Mouse (Mus musculus): Measurements from ENCODE around the gene Ripor2.
A peak's percentile ranks its signal among the peaks of the same experiment; 100 is the strongest.

Gene Ripor2

DNA sequence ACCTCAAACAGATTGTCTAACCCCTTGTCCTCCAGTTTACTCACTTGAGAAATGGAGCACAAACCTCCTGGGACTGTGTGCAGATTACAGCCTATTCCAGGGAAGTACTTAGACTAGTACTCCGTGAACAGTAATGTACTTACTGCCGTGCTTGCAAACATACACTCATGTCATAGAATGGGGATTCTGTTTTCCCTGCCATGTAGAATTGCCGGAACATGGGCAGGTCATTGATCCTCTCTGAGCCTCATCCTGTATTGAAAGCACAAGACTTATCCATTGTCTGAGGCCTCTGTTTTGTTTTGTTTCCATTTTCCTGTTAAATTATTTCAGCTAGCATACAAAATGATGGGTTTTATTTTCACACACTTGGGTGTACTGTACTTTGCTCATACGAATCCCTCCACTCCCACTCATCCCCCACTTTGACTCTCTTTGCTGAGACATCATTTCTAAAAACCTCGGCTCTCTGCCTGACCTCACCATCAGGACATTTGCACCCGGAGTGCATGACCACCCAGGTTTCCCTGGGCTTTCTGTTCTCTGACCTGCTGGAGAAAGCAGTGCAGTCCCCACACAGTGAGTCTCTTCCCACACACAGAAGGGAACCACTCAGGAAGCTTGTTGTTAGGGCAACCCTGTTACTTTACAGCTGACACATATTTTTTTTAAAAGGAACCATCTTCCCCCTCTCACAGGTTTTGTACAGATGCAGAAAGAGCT is 35.2 kb downstream of the Ripor2 start:
- peak in 1 of 2 experiments; percentile 31 for DNase-seq (ENCODE audit: low spot score in 2 of 2)

DNA sequence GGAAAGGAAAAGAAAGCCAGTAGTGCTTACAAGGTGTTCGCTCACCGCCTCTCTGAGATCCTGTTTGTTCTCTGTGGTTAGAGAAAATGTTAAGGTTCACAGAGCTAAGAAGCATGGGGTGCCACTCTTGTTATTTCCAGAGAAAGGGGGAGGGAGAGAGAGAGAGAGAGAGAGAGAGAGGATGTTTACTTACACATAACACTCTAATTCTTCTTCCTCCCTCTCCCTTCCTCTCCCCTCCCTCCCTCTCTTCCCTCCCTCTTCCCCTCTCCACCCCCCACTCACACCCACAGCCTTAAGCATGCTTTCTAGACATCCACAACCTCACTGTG is 35.8 kb downstream of the Ripor2 start:
- no peak for DNase-seq (ENCODE audit: low spot score in 2 of 2)

DNA sequence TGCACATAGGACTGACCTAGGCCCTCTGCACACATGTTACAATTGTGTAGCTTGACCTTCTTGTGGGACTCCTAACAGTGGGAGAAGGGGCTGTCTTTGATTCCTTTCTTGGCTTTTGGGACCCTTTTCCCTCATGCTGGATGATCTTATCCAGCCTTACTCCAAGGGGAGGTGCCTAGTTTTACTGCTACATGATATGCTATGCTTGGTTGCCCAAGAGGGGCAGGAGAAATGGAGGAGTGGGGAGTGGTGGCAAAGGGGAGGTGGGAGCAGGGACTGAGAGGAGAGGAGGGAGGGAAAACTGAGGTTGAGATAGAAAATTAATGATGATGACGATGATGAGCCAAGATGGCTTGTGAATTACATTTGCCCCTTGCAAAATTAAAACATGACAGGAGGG is 37.7 kb downstream of the Ripor2 start:
- DNase-seq (ENCODE audit: low spot score in 2 of 2): no peak

DNA sequence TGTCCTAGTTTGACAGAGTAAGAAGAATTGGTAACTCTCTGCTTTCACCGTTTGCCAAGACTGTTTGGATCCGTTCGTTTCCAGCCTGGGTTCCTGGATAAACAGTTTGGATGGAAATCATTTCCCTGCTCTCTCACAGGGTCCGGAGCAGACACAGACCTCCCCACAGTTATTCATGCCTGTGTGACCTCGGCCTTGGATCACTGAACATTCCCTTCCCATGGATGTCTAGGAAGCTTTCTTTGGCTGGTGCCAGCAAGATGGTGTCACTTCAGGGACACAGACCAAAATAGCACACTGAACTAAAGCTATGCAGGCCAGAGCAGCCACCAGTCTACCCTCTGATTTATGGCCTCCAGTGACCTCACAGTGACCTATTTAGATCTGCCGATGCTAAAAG is 38.5 kb downstream of the Ripor2 start:
- DNase-seq (ENCODE audit: low spot score in 2 of 2): no peak

DNA sequence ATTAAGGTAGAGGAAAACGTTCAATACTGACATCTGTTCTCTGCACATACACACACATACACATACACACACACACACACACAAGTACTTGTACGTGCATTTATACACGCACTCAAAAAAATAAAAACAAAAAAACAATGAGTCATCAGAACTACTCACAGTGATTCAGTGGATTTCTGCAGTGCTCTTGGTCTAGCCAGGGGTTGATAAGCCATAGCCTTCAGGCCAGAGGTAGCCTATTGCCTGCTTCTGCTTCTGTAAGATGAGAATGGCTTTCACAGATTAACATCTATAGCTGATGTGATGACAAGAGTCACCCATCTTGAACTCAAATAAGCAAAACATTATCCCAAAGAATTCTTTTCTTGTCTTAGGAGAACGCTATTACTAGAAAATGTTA is 41.6 kb downstream of the Ripor2 start:
- DNase-seq (ENCODE audit: low spot score in 2 of 2): no peak

DNA sequence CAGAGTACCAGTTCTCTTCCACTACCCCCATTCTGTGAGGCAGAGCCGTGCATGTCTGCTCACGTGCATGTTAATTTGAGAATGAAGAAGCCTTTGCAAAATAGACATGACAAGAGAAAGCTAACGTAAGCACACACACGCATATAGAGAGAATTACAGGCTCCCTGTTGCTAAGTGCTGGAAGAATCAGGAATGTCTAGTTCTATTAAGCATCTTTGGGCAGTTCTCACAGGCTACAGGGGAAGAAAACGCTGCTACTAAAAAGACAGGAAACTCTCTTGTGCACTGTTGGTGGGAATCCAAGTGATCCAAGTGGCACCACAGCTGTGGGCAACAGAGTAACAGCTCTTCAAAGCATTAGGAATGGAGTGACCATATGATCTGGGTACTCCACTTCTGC is 43.1 kb downstream of the Ripor2 start:
- no peak for DNase-seq (ENCODE audit: low spot score in 2 of 2)

DNA sequence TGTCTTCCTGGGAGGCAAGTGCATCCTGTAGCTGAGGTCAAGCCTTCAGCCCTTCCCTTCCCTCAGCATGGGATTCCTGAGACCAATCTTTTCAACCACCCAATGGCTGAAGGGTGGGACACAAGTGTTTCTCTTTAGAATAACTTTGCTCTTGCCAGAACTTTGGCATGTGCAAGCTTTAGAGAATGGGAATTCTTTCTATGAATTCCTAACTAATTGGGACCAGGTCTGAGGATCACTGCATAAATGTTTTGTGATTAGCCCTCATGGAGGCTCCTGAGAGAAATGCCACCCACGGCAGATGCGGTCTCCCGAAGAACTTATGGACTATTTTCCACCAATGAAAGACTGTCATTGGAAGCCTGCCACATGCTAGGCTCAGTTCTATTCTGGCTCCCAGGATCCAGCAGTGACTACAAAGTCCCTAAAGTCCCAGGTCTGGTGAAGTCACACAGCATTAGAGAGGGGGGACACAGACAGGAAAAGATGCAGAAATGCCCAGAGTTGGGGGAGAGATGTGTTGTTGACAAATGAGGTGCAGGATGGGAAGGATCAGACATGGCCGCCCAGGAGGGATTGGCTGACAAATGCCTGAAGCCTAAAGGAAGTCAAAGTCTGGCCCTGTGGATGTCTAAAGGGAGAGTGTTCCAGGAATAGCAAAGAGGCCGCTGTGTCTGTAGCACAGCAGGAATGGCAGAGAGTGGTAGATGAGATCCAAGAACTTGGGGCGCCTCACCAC is 44.9 kb downstream of the Ripor2 start:
- DNase-seq (ENCODE audit: low spot score in 2 of 2): no peak

DNA sequence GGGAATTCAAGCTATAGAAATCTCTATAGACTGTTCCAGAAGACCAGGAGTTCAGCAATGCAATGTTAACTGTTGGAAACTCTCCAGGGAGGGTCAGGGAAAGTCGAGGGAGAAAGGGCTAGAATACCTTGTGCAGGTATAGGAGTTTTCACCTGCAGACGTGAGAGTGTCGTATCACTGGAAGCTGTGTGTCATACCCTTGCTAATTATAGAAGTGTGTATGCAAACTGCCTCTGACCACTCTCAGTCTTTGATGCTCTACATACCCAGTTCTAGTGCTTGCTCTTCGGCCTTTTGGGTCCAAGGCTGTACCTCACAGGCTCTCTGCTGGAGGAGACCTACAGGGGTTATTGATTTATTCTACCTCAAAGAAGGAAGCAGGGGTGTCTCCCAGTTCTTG is 46.2 kb downstream of the Ripor2 start:
- DNase-seq (ENCODE audit: low spot score in 2 of 2): no peak

DNA sequence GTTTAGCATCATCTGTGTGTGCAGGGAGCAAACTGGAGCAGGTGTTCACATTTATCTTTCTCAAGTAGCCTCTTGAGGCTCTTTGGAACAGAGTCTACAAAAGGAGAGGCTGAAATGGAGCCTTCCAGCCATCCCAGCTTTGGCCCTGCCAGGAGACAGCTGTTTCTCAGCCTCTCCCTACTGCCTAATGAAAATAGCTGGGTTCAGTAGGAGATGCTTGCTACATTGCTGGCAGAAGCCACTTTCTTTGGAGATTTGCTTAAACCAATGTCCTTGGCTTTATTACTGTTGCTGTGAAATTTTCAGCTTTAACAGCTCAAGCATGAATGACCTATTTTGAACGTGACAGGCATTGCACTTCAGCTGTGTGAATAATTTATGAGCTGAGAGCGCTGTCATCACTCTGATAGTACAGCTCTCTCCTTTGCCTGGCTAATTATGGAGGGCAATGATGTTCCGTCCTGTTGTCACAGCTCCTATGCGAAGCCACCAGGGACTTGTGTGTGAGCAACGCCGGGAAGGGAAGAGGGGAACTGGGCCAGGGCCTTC is 47.2 kb downstream of the Ripor2 start:
- no peak for DNase-seq (ENCODE audit: low spot score in 2 of 2)

DNA sequence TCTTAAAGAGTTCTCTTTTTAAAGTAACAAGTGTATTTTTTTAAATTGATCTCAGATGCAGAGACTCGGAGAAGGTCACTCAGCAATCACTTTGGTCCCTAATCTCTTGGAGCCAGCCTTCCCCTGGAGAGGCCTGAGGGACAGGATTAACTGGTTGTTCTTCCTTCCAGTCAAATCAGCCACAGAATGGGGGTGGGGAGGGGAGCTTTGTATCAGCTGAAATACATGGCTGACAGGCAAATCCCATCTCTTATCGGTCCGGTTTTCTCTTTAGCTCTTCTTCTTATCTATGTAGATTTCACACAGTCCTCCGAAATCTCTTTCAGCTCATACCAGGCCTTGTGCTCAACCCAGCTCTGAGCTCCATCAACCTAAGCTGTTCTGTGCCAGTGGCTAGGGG is 48.4 kb downstream of the Ripor2 start:
- DNase-seq (ENCODE audit: low spot score in 2 of 2): no peak

DNA sequence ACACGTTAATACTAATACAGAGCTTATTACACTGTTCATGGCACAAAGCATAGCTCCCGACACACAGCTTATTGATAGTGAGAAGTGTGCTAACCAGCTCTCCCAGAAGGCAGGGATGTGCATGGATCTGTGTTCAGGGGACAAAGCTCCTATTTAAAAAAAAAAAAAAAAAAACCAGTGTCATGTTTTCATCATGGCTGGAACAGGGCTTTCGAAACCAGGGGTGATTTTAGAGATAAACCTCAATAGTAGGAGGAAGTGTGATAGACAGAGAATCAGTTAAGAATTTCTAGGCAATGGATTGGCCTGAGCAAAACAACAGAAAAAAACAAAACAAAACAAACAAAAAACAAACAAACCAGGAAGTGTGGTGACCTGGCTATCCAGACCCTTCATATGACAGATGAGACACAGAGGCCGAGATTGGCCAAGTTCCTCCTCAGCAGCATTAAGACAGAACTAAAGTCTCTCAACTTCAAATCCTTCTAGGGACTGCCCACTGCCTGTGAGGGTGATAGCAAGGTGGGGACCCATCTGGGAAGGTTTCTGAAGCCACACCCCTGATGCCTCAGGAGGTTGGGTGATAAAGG is 51.1 kb downstream of the Ripor2 start:
- no peak for DNase-seq (ENCODE audit: low spot score in 2 of 2)

DNA sequence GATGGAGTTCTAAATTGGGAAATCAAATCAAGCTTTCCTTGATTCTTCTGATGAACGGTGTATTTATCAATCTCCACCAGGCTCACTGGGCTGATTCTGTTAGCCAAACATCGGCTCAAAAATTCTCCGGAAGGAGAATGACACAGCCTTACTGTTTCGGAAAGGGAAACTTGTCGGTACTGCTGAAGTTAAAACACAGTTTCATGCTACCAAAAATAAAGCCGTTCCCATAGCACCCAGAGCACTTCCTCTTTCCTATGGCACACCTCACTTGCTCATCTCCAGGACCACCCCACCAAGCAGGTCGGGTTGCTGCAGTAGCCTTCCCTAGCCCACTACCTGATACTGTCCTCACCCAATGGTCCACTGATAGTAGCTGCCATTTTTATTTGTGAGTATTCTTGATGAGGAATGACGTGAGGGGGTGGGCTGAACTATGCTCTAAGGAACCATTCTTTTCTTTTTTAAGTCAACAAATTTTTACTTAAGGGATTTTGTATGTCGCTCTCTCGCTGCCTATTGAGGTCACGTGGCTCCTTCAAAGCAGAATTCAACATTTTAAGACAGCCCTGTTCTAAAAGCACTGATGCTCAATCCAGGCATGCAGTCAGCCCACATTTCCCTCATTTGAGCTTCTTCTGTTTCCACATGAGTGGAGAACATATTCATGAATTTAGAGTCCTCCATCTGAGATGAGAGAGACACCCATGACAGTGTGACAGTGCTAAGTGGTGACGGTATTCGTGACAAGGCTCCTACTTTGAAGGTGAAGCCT is 52.5 kb downstream of the Ripor2 start:
- peak in 1 of 2 experiments; percentile 15 for DNase-seq (ENCODE audit: low spot score in 2 of 2)

DNA sequence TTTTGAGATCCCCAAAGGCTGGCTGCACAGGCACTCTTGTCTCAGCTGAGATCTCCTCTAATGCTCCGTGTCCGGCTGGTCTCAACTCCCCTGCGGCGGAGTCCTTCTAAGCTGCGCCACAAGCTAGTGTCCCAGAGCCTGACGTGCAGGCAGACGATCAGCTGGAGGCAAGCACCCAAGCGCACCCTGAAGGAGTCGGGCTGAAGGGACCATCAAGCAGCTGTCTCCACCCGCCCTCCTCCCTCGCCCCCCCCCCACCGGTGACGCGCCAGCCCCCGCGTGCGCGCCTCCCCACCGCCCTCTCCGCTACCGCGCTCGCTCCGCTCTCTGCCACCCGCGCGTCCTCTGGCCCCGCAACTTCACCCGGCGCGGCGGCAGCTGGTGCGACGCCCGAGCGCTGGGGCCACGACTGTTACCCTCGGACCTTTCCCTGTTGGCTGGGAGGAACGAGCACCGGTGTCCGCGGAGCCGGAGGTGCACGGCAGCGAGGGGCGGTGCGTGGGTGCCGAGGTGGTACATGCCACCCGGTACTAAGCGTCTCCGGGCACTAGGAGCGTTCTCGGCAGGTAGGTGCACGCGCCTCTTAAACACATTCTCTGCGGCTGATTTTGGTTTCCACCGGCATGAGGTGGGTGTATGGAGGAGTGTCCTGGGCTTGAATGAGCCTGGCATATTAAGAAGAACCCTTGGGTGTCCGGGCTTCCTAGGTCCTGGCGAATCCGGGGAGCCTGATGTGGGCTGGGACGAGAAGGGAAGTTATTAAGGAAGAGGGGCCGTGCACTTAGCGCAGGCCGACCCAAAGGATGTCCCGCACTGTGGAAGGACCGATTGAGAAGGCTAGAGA is 56.6 kb downstream of the Ripor2 start:
- DNase-seq (ENCODE audit: low spot score in 2 of 2): peak; percentile 55 to 67

DNA sequence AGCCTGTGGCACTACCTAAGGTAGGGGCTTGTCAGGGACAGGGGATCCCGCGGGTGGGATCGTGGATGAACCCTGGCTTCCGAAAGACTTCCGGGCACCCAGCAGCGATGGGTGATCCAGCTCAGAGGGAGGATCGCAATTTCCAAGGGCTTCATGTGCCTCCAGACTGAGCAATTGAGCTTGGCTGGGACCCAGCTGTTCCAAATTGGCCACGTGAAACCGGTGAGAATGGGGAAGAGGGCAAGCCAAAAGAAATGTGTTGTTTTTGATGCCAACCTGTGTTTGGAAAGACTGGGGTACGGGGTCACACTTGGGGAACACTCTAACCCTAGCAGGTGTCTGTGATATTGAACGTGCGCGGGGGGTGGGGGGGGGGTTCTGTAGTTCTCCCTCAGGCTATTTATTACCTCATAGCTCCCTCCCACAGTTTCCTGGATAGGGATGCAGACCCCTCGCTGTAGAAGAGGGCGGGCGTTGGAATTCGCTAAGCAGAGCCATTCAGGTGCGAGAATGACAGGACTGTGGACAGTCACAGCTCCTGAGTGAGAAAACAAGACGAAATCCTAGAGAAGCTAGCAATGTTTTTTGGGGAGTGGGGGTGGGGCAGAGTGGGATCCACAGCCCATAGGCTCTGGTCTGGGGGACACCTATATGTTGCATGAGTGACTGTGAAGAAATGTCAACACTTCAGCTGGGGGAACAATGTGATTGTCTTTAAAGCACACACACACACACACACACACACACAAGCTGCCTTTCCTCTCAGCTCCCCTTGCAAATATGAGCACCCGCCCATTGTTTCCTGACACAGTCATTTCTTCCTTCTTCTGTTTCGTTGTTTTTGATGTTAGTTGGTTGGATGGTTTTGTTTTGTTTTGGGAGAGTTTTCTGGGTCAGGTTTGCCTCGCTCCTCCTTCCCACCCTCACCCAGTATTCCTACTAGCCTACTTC is 57.5 kb downstream of the Ripor2 start:
- DNase-seq (ENCODE audit: low spot score in 2 of 2): no peak

DNA sequence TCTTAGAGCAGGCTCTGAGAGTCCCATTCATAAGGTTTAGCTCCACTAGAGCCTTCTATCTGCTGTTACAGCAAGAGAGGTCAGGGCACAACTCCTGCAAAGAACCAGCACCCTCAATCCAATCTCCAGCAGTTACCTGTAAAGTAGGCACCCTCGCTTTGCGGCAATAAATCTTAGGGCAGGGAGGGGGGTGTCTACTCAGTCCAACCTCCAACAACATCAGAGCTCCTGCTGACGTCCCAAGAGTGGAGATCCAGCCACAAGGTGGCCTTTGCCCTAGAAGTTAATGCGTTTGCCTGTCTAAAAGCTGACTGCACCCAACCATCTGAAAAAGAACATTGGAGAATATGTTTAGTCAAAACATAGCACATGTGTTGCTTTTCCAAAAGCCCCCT is 58.2 kb downstream of the Ripor2 start:
- no peak for DNase-seq (ENCODE audit: low spot score in 2 of 2)

DNA sequence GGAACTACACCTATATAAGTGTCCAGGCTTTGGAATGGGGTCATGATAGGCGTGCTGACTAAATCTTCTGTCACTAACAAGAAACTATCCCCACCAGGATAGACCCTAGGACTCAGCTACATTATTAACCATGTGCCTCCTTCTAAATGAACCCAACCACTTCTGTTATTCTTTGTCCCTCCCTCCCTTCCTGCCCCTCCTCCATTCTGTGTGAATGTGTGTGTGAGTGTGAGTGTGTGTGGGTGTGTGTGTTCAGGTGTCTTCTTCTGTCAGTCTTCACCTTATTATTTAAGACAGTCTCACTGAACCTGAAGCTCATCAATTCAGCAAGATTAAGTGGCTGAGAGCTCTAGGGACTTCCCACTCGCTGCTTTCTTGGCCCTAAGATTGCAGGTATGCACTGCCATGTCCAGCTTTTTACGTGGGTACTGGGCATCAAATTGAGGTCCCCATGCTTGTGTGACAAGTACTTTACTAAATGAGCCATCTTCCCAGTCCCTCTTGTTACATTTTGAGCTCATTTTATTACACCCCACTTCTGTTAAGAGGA is 58.9 kb downstream of the Ripor2 start:
- no peak for DNase-seq (ENCODE audit: low spot score in 2 of 2)

DNA sequence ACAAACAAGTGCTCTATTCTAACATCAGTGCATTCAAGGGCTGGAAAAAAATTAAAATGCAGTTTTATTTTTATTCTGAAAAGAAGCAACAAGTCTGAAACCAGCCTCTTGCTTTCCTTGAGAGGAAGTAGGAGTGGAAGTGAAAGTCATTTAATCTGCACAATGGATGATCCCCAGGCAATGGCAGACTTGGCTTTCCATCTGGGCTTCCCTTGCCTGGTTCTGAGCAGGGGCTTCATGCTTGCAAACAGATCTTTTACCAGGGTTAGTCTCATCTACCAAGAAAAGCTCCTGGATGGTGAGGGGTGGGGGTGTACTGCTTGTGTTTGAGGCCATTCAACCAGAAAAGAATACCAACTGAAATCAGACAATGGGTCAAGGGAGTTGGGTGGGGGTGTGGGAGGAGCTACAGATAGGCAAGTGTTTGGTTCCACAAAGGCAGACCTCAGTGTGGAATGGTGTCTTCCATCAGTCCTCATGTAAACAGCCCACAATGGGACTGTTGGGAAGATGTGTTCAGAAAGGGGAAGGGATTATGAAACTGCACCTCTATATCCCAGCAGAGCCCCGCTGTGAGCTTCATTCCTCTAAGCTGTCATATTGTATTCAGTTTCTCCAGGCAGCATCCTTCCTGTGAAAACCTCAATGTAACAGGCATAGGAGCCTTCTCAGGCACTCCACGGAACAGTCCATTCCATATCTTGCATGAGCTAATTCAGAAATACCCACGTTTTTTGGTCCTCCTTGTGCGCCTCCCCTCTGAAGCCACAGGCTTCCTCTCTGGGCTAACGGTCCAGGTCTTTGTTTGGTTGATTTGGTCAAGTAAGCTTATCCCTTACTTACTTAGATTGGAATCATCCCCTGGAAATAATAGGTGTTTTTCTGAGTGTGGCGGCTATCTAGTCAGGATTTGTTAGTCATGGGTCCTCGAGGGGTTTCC is 59.8 kb downstream of the Ripor2 start:
- DNase-seq (ENCODE audit: low spot score in 2 of 2): no peak

DNA sequence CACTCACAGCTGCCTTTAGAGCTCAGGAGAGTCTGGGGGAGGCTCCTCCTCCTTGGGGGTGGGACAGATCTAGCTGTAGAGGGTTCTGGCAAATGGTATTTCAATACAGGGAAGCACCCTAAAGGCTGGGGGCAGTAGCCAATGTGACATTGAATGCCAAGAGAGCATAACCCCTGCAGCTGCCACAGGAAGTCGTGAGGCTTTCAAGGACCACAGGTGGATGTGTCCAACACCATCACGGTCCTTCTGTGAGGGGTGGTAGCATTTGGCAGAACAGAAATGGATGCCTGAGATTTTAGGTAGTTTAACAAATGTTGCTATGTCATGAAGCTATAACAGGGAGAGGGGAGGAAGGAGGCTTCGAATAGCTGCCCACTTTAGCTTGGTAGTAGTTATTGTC is 63.2 kb downstream of the Ripor2 start:
- DNase-seq (ENCODE audit: low spot score in 2 of 2): no peak

DNA sequence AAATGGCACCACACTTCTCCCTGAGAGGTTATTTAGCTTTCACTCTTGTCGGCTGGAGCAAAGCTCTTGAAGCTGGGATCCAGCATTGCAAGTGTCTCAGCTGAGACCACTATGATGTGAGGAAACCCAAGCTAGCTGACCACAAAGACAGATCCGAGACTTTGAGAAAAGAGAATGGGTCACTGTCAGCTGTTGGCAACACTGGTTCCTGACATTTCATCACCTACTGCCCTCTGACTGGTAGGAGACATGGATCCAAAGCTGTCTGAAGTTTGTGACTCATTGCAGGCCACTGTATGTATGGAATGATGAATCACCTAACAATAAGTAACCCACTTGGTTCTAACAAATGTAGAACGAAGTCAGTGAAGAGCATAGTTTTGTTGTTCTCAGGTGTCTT is 64.3 kb downstream of the Ripor2 start:
- no peak for DNase-seq (ENCODE audit: low spot score in 2 of 2)

Data from frontal cortex, postnatal 36 days (tissue).